Mouse (Mus musculus) monocyte, adult 5-6 weeks (primary cell): Measurements from ENCODE around the gene Tex13b. TPM values are rescaled to one million over a fixed set of nuclear protein-coding genes. Genes with fewer than 3 reads are reported as not detected.
"Not testable (repeated sequence)": the region's sequence is repeated elsewhere in the genome, so short reads cannot be mapped to it uniquely, and the experiment has no call there.

Experiments used
- ATAC-seq: fragments of 153-309, 156-312 bp; replicated peaks from 2 replicates; pipeline ENCODE4 v1.8.0; 2017; ENCODE audit warnings: mild to moderate bottlenecking; ENCODE audit not compliant: low TSS enrichment, insufficient number of reproducible peaks, severe bottlenecking, poor library complexity, low FRiP score
- total RNA-seq: library from RNA; stranded (forward); fragments of 200-1000, 200-491, 200-594 nt; gene quantifications from 3 replicates; pipeline ENCODE4 v1.2.3, GENCODE M21; 2017

Tex13b gene
- total RNA-seq, result not detected in 3 replicates

DNA sequence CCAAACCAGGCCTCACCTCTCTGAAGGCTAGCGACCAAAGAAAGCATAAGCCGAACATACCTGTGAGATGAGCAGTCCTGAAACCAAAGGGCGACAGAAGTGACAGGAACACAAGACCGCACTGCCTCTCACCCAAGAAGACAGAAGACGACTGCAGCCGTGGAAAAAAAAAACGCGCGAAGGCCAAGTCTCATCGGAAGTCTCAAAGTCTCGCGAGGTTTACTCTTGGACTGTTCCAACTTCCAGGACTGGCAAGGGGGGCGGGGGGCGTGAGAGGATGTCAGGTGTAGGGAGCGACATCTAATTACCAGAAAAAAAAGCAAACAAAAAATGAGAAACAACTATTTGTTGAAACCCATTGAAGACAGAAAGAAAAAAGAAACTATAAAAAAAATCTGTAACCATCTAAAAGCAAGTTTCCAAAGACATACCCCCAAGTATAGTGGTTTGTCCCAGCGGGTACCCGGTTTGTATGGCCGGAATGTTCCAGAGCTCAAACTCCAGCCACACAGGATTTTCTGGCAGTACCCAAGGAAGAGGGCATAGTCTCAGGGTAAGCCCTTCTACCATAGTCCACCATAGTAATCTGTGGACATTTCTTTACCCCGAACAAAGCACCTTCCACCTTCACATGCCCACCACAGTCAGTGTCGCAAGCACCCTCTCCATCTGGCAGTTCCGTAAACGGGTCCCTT, at the start of gene Tex13b:
Gene Tex13b, minus strand, starts transcription at position 122 of the 695 bp plus-strand sequence.
- no peak for ATAC-seq

- ATAC-seq, result no peak
Observed at GRCm38 (mm10) chrX:140862760-140863159, 49.5 kb upstream of the Tex13b start.

DNA sequence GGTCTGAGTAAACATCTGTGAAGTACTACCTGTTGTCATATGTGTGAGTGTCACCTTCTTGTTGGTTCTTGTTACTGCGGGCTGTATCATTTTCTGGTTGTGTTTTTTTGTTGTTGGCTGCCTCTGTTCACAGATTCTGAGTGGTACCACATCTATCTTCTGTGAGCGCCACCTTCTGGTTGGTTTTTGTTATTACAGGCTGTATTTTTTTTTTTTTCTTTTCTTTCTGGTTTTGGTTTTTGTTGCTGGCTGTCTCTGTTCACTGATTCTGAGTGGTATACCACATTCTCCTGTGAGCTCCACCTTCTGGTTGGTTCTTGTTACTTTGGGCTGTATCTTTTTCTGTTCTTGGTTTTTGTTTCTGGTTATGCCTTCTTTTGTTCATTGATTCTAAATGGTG, 44.2 kb upstream of the Tex13b start:
- no peak for ATAC-seq

DNA sequence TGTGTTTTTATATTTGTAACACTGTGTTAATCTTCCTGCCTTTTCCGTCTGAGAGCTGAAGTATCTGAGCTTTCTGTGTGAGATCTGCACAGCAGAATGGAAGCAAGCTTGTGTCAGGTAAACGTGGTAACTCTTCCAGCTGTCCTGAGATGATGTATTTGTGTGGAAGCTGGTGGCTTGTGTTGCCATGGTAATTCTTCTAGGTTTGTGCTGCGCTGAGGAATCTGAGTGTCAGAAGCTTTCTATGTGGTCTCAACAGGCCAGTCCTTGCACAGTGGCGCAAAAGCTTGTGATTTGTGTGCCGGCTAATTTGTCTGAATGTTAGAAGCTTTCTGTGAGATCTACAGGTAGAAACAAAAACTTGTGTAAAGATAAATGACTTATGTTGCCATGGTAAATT, 43.8 kb upstream of the Tex13b start:
- not testable (repeated sequence) for ATAC-seq

- ATAC-seq, result no peak
Observed at GRCm38 (mm10) chrX:140854561-140854960, 41.3 kb upstream of the Tex13b start.

- not testable (repeated sequence) for ATAC-seq
Observed at GRCm38 (mm10) chrX:140845401-140845800, 32.2 kb upstream of the Tex13b start.

- ATAC-seq, result no peak
Observed at GRCm38 (mm10) chrX:140839887-140840286, 26.7 kb upstream of the Tex13b start.

GRCm38 (mm10) chrX:140838077-140838476, 24.8 kb upstream of the Tex13b start:
- no peak for ATAC-seq

DNA sequence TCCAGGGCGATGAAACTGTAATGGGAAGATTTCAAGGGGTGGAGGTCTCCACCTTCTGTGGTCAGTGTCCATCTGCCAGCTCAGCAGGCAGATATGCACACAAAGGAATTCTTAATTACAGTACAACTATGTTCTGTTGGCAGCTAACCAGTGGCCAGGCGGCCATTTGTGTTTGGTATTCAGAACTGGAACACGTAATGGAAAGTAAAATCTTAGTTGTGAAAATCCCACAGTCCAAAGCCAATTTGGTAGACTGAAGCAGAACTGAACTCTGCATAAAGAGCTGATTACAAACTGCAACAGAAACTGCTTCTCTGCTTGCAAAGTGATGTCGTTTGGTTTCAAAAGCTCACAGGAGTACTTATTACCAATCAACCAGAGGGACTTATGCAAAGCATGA, 18.5 kb upstream of the Tex13b start:
- ATAC-seq, result no peak

- no peak for ATAC-seq
Observed at GRCm38 (mm10) chrX:140822295-140822694, 9.1 kb upstream of the Tex13b start.

GRCm38 (mm10) chrX:140805340-140805739, 7.9 kb downstream of the Tex13b start:
- no peak for ATAC-seq

GRCm38 (mm10) chrX:140769794-140770193, 43.4 kb downstream of the Tex13b start:
- ATAC-seq, result no peak

Other genes starting within 250 kb of the Tex13b start
- 306 to 448 TPM (median 317 TPM) in 3 replicates for gene Tsc22d3, start 212.8 kb downstream of the Tex13b start, total RNA-seq
- gene Mid2, start 148.8 kb downstream of the Tex13b start, total RNA-seq, result 0.19 to 0.29 TPM in 2 of 3 replicates, not detected in the other
- gene Vsig1, start 94.2 kb upstream of the Tex13b start, total RNA-seq, result not detected in 3 replicates
- 36.5 to 48.1 TPM (median 45.6 TPM) in 3 replicates for gene Psmd10, start 143.3 kb upstream of the Tex13b start, total RNA-seq
- 32.5 to 41.4 TPM (median 40.1 TPM) in 3 replicates for gene Atg4a, start 143.5 kb upstream of the Tex13b start, total RNA-seq